Mouse (Mus musculus): ENCODE results near the gene Slx4ip. TPM values are rescaled to one million over a fixed set of nuclear protein-coding genes. Genes with fewer than 3 reads are reported as not detected.

Slx4ip gene
- polyA plus RNA-seq, 1 experiment from 2014 or later: 2.8 TPM

- Histone ChIP-seq H3K27ac (ENCODE audit: low read depth, low read length) (no peak overlapping the region), H3K4me1 (replicated peaks; ENCODE audit: control insufficient read depth, insufficient read depth, low read length) (no peaks in the 10 kb centered on the region), H3K4me3 (ENCODE audit: low read depth, low read length) (no peak overlapping the region), H3K36me3 (ENCODE audit: control insufficient read depth, insufficient read depth) (peaks cover 64% of the 10 kb centered on the region), H3K4me2 (replicated peaks; ENCODE audit: low read depth) (no peak overlapping the region), H3K9ac (ENCODE audit: low read depth, low read length) (no peak overlapping the region), H3K27me3 (replicated peaks; ENCODE audit: control insufficient read depth, insufficient read depth, low read length) (no peaks in the 10 kb centered on the region), H3K9me3 (ENCODE audit: control insufficient read depth) (no peaks in the 10 kb centered on the region)
- TF ChIP-seq CTCF (IDR thresholded peaks at IDR 0.05; ENCODE audit: low read depth): no peak
- ATAC-seq: no peak
- 71% methylated on average over 10 of the region's 10 CpGs for WGBS
Observed at GRCm38 (mm10) chr2:137092523-137093297, 201.7 kb downstream of the Slx4ip start.

GRCm38 (mm10) chr2:137093298-137093630, 202.2 kb downstream of the Slx4ip start:
- Histone ChIP-seq H3K27me3 (replicated peaks; ENCODE audit: control insufficient read depth, insufficient read depth, low read length) (no peaks in the 10 kb centered on the region), H3K4me3 (ENCODE audit: low read depth, low read length) (no peak overlapping the region), H3K9me3 (ENCODE audit: control insufficient read depth) (no peaks in the 10 kb centered on the region), H3K9ac (ENCODE audit: low read depth, low read length) (no peak overlapping the region), H3K4me1 (replicated peaks; ENCODE audit: control insufficient read depth, insufficient read depth, low read length) (no peaks in the 10 kb centered on the region), H3K4me2 (replicated peaks; ENCODE audit: low read depth) (no peak overlapping the region), H3K36me3 (ENCODE audit: control insufficient read depth, insufficient read depth) (peaks cover 59% of the 10 kb centered on the region), H3K27ac (ENCODE audit: low read depth, low read length) (no peak overlapping the region)
- no peak for TF ChIP-seq CTCF (IDR thresholded peaks at IDR 0.05; ENCODE audit: low read depth)
- WGBS: 93% methylated on average over 7 of the region's 7 CpGs
- ATAC-seq: no peak

GRCm38 (mm10) chr2:137094301-137094700, 203.3 kb downstream of the Slx4ip start:
- no peaks in the 10 kb centered on the region for H3K4me1 ChIP-seq (replicated peaks; ENCODE audit: control insufficient read depth, insufficient read depth, low read length)
- no peaks in the 10 kb centered on the region for H3K9me3 ChIP-seq (ENCODE audit: control insufficient read depth)
- no peak overlapping the region for H3K9ac ChIP-seq (ENCODE audit: low read depth, low read length)
- no peak overlapping the region for H3K27ac ChIP-seq (ENCODE audit: low read depth, low read length)
- H3K4me2 ChIP-seq (replicated peaks; ENCODE audit: low read depth): no peak overlapping the region
- ATAC-seq: no peak
- H3K36me3 ChIP-seq (ENCODE audit: control insufficient read depth, insufficient read depth): peaks cover 52% of the 10 kb centered on the region
- no peak overlapping the region for H3K4me3 ChIP-seq (ENCODE audit: low read depth, low read length)
- H3K27me3 ChIP-seq (replicated peaks; ENCODE audit: control insufficient read depth, insufficient read depth, low read length): no peaks in the 10 kb centered on the region
- no peak for TF ChIP-seq CTCF (IDR thresholded peaks at IDR 0.05; ENCODE audit: low read depth)
- 80% methylated on average over 8 of the region's 8 CpGs for WGBS

- WGBS: 55% methylated on average over 5 of the region's 5 CpGs
- H3K27ac ChIP-seq (ENCODE audit: low read depth, low read length): no peak overlapping the region
- ATAC-seq: no peak
Observed at GRCm38 (mm10) chr2:137096981-137097460, 206.0 kb downstream of the Slx4ip start.

GRCm38 (mm10) chr2:137098269-137099035, 207.4 kb downstream of the Slx4ip start:
- Histone ChIP-seq H3K4me1 (replicated peaks; ENCODE audit: control insufficient read depth, insufficient read depth, low read length) (no peaks in the 10 kb centered on the region), H3K9me3 (ENCODE audit: control insufficient read depth) (no peaks in the 10 kb centered on the region), H3K9ac (ENCODE audit: low read depth, low read length) (no peak overlapping the region), H3K27me3 (replicated peaks; ENCODE audit: control insufficient read depth, insufficient read depth, low read length) (no peaks in the 10 kb centered on the region), H3K27ac (ENCODE audit: low read depth, low read length) (no peak overlapping the region), H3K4me3 (ENCODE audit: low read depth, low read length) (no peak overlapping the region), H3K4me2 (replicated peaks; ENCODE audit: low read depth) (no peak overlapping the region), H3K36me3 (ENCODE audit: control insufficient read depth, insufficient read depth) (peaks cover 35% of the 10 kb centered on the region)
- no peak for ATAC-seq
- WGBS: 51% methylated on average over 11 of the region's 11 CpGs
- no peak for TF ChIP-seq CTCF (IDR thresholded peaks at IDR 0.05; ENCODE audit: low read depth)

More at GRCm38 (mm10) chr2:137096981-137097460, 206.0 kb downstream of the Slx4ip start:
- Histone ChIP-seq H3K9ac (ENCODE audit: low read depth, low read length) (no peak overlapping the region), H3K4me3 (ENCODE audit: low read depth, low read length) (no peak overlapping the region), H3K36me3 (ENCODE audit: control insufficient read depth, insufficient read depth) (peaks cover 37% of the 10 kb centered on the region), H3K27me3 (replicated peaks; ENCODE audit: control insufficient read depth, insufficient read depth, low read length) (no peaks in the 10 kb centered on the region), H3K9me3 (ENCODE audit: control insufficient read depth) (no peaks in the 10 kb centered on the region), H3K4me2 (replicated peaks; ENCODE audit: low read depth) (no peak overlapping the region), H3K4me1 (replicated peaks; ENCODE audit: control insufficient read depth, insufficient read depth, low read length) (no peaks in the 10 kb centered on the region)
- TF ChIP-seq CTCF (IDR thresholded peaks at IDR 0.05; ENCODE audit: low read depth): no peak

GRCm38 (mm10) chr2:137099211-137099734, 208.3 kb downstream of the Slx4ip start:
- H3K27ac ChIP-seq (ENCODE audit: low read depth, low read length): no peak overlapping the region
- no peak overlapping the region for H3K9ac ChIP-seq (ENCODE audit: low read depth, low read length)
- no peak for ATAC-seq
- no peaks in the 10 kb centered on the region for H3K9me3 ChIP-seq (ENCODE audit: control insufficient read depth)
- H3K27me3 ChIP-seq (replicated peaks; ENCODE audit: control insufficient read depth, insufficient read depth, low read length): no peaks in the 10 kb centered on the region
- no peaks in the 10 kb centered on the region for H3K4me1 ChIP-seq (replicated peaks; ENCODE audit: control insufficient read depth, insufficient read depth, low read length)
- H3K4me2 ChIP-seq (replicated peaks; ENCODE audit: low read depth): no peak overlapping the region
- 36% methylated on average over 6 of the region's 6 CpGs for WGBS
- TF ChIP-seq CTCF (IDR thresholded peaks at IDR 0.05; ENCODE audit: low read depth): no peak
- peaks cover 38% of the 10 kb centered on the region for H3K36me3 ChIP-seq (ENCODE audit: control insufficient read depth, insufficient read depth)
- no peak overlapping the region for H3K4me3 ChIP-seq (ENCODE audit: low read depth, low read length)

Data from intestine, postnatal 0 days (tissue).